14 mouse cellular contexts compared by ENCODE assay signal in the genomic region with DNA sequence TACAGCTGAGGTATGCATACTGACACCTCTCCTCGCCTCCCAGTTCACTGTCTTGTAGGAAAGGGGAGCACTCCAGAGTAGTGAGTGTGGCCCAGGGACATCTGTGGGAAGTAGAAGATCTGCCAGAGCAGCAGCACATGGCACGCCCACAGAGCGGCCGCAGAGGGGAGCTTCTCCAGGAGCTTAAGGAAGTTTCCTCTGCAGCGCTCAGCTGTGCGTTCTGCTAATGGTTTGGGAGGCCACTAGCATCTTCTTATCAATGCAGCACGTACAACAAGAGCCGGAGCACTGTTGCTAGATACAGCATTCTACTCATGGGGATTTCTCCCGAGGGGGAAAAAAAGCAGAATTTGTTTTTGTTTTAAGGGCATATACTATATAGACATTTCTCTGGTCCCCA.
DNase-seq lines count a peak whose midpoint lies in the region; ATAC-seq lines count a peak whose summit lies in the region.
"Had no signal": no experiment of that assay in that cellular context is flagged by ENCODE, and none has a peak within 500 bp of the region (broad histone marks: within the 10 kb centered on the region; RNA-seq: fewer than 3 reads in every experiment).

No protein-coding gene starts in this region.

- no peak overlapping the region for H3K27ac ChIP-seq in kidney, embryonic 14.5 days (ENCODE audit: low read depth, low read length)
- H3K27ac ChIP-seq: forebrain, embryonic 13.5 days; hindbrain, embryonic 12.5 days had no signal

- no peaks in the 10 kb centered on the region for H3K36me3 ChIP-seq in kidney, embryonic 14.5 days (ENCODE audit: control insufficient read depth, insufficient read depth, low read length)
- H3K36me3 ChIP-seq: G1E; hindbrain, embryonic 12.5 days had no signal

- no peaks in the 10 kb centered on the region for H3K27me3 ChIP-seq in kidney, embryonic 14.5 days (ENCODE audit: control insufficient read depth, insufficient read depth, low read length)

- H3K4me2 ChIP-seq in kidney, embryonic 14.5 days (replicated peaks; ENCODE audit: low read depth, low read length), result no peak overlapping the region
- H3K4me2 ChIP-seq: forebrain, embryonic 13.5 days; hindbrain, embryonic 12.5 days; midbrain, embryonic 11.5 days had no signal

- WGBS in kidney, embryonic 14.5 days, result 34% methylated on average over 9 of the region's 9 CpGs

- intact Hi-C loops in left cerebral cortex, postnatal 36 days (cut with DNase I), result no loop called here
- intact Hi-C loops in left cerebral cortex, postnatal 4 days (cut with DNase I), result no loop called here

- no peaks in the 10 kb centered on the region for H3K9me3 ChIP-seq in kidney, embryonic 14.5 days (ENCODE audit: control insufficient read depth, low read length)
- H3K9me3 ChIP-seq: forebrain, embryonic 13.5 days; G1E; hindbrain, embryonic 12.5 days had no signal

- DNase-seq in CD4-positive, CD25-positive, alpha-beta regulatory T cell, adult 2 months (ENCODE audit: low read depth, low spot score), result peak; percentile 5
- DNase-seq in left cerebral cortex, postnatal 36 days (ENCODE audit: low spot score in 2 of 2), result peak; percentile 5 to 22
- no peak for DNase-seq in left cerebral cortex, postnatal 4 days
- DNase-seq in CD4-positive helper T cell, adult 2 months (ENCODE audit: low read depth, low spot score), result peak; percentile 10
- DNase-seq in liver, result peak; percentile 64
- DNase-seq: cerebellum, adult 11-12 months; kidney, adult 9 months had no signal

- no peak overlapping the region for H3K9ac ChIP-seq in kidney, embryonic 14.5 days (ENCODE audit: low read depth, low read length)
- H3K9ac ChIP-seq: forebrain, embryonic 13.5 days; hindbrain, embryonic 12.5 days had no signal

- no peaks in the 10 kb centered on the region for H3K4me1 ChIP-seq in kidney, embryonic 14.5 days (ENCODE audit: control insufficient read depth, insufficient read depth, low read length)

- ATAC-seq in CD4-positive, CD25-positive, alpha-beta regulatory T cell, adult 4 months, result no peak
- no peak for ATAC-seq in monocyte, adult 5-6 weeks (replicated peaks; ENCODE audit: insufficient number of reproducible peaks, low FRiP score, low TSS enrichment, poor library complexity, severe bottlenecking)
- no peak for ATAC-seq in kidney, embryonic 14.5 days (ENCODE audit: low FRiP score, low TSS enrichment)
- ATAC-seq: forebrain, embryonic 13.5 days had no signal

- no peak overlapping the region for H3K4me3 ChIP-seq in kidney, embryonic 14.5 days (ENCODE audit: low read length)
- H3K4me3 ChIP-seq: forebrain, embryonic 13.5 days; hindbrain, embryonic 12.5 days had no signal
